Mouse (Mus musculus) thymus, postnatal 10 days (tissue): Measurements from ENCODE around the gene Epn2.

ENCODE experiments used
- DNase-seq, 2 experiments: peaks; one replicate each; pipeline ENCODE4 v3.0.0; 2021; ENCODE audit warnings: low spot score in 2 of 2

Gene Epn2

DNA sequence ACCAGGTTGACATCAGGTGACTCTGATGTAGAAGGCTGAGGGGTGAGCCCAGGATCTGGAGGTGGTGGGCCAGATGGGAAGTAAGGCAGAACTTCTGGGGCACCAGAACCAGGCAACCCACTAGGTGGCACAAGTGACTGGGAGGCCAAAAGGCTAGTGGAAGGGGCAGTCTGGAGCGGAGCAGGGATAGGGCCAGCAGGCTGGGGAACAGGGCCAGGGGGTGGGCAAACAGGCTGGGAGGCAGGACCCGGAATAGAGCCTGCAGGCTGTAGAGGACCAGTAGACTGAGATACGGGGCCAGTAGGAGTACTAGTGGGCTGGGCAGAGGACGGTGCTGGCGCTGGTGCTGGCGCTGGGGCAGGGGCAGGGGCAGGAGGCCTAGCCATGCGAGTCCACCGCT, 89.6 kb downstream of the Epn2 start:
- no peak for DNase-seq

DNA sequence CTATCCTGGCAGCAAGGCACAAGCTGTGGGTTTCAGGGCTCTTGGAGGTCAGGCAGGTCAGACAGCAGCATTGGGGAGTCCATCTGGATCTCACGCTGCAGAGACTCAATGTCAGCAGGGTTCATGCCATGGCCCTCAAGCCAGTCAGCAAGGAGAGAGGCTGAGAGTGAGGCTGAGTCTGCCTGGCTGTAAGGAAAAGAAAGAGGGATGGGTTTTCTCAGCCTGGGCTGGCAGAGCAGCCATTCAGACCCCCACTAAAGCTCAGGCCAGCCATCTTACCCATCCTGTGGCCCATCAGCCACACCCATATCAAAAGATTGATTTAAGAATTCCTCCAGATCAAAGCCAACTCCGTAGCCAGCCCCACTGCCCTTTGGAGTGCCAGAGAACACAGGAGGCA, 90.4 kb downstream of the Epn2 start:
- no peak for DNase-seq

- no peak for DNase-seq
These were observed 91.6 kb downstream of the Epn2 start for GRCm38 (mm10) chr11:61487936-61488335.

GRCm38 (mm10) chr11:61487401-61487800, 92.1 kb downstream of the Epn2 start:
- DNase-seq: no peak

DNA sequence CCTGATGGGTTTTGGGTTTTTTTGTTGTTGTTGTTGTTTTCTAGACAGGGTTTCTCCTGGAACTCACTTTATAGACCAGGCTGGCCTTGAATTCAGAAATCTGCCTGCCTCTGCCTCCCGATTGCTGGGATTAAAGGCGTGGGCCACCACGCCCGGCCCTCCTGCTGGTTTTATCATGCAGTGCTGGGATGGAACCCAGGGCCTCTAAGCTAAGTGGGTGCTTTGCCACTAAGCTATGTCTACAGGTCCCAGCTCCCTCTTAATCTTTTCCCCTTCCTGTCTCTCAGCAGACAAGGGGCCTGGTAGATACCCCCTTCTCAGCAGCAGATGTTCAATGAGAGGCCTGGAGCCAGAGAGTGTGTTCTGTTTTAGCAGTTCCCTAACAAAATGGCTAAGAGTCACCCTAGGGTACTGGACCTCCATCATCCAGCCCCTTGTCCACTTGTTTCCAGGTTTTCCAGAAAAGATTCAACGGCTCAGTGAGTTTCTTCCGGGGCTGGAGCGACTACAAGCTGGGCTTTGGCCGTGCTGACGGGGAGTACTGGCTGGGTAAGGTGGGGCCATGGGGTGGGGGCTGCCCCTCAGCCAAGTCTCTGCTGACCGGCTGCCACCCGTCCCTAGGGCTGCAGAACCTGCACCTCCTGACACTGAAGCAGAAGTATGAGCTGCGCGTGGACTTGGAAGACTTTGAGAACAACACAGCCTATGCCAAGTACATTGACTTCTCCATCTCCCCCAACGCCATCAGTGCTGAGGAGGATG, 92.8 kb downstream of the Epn2 start:
- DNase-seq: no peak

DNA sequence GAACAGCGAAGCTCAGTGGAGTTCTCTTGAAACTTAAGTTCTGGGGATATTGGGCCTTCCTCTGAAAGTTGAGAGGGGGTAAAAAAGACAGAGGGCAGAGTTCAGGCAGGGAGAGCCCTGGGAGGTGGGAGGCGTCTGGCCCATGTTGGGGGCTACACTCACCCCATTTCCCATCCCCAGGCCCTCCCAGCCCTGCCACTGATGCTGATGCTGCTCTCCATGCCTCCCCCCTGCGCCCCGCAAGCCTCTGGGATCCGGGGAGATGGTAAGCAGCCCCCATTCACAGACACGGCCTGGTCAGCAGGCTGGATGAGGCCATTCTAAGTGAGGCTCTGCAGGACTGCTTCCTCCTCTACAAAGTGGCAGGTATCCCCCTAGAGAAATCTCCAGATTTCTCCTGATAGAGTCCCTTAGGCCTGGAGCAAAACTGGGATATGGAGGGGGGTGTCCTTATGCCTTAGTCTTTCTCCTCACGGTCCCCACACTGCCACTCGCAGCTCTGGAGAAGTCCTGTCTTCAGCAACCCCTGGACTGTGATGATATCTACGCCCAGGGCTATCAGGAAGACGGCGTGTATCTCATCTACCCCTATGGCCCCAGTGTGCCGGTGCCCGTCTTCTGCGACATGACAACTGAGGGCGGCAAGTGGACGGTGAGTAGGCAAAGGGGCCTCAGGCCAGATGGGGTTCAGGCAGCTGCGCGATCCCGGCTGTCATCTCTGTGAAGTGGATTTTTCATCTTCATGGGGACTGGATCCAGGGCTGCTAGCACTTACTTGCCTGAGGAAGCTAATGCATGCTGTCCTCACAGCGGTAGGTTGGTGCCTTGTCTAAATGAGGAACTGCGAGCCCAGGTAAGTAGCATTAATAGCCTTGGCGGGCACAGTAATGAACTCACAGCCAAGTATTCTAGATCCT, 93.7 kb downstream of the Epn2 start:
- no peak for DNase-seq

DNA sequence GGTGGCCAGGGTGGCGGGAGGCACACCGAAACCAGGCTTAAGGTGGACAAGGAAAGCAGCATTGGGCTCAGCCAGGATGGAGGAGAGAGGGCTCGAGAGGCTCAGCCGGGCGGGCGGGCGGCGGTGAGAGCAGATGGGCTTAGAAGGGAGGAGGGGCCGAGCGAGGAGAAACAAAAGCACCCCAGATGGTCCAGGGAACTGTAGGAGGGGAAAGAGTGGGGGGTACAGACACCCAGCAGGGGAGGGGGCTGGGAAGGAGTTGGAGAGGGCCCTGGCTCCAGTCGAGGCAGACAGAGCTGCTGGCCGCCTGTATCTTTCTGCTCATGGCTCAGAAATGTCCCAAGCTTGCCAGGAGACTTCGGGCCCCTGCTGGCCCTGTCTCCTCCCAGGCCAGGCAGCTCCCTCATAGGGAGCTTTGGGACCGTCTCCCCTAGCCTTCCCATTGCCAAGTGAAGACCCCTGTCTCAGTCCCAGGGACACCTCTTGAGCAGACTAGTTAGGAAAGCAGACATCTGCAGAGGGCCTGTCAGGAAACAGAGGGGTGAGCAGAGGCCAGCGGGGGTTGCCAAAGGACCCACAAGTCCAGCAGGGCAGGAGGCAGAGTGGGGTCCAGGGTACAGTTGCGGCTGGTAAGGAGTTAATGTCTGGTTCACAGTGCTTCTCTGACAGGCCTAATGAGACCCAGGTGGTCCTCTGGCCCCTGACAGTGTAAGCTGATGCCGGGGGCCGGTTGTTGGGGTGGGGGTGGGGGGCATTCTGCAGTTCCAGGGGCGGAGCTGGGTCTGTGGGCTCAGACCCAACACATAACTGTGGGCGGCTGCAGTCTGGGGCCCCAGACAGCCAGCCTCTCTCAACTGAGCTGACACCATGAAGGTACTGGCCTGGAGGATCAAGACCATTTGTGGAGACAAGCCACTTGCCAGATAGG, 94.6 kb downstream of the Epn2 start, which contains the start of gene Mfap4:
Gene Mfap4 (plus strand): TSS at position 819 of the 928 bp plus-strand sequence.
- DNase-seq: no peak

- DNase-seq: no peak
These were observed 95.3 kb downstream of the Epn2 start for GRCm38 (mm10) chr11:61484256-61484612.

DNA sequence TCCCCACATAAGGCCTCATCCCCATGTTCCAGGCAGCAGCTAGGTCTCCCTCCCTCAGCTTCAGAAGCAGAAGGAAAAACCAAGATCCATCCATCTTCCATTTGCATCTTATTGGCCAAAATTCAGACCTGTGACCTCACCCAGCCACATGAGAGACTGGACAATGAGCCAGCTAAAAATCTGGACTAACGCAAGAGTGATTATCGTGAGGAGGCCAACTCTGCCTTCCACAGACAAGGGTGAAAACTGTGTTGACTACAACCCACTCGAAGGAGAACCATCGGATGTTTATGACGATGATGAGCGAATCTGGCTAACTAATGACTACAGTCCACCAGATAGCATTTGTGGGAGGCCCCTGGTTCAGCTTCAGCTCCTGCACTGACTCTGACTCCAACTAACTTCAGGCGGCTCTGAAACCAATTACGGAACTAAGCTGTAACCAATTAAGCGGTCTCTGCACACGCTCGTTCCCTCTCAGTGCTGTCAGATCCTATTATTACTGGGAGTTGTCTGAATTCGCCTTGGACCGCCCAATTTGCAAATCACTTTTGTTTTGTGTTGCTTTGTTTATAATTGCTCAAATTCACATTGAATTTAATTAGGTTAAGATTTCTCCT, 96.2 kb downstream of the Epn2 start:
- DNase-seq: no peak

DNA sequence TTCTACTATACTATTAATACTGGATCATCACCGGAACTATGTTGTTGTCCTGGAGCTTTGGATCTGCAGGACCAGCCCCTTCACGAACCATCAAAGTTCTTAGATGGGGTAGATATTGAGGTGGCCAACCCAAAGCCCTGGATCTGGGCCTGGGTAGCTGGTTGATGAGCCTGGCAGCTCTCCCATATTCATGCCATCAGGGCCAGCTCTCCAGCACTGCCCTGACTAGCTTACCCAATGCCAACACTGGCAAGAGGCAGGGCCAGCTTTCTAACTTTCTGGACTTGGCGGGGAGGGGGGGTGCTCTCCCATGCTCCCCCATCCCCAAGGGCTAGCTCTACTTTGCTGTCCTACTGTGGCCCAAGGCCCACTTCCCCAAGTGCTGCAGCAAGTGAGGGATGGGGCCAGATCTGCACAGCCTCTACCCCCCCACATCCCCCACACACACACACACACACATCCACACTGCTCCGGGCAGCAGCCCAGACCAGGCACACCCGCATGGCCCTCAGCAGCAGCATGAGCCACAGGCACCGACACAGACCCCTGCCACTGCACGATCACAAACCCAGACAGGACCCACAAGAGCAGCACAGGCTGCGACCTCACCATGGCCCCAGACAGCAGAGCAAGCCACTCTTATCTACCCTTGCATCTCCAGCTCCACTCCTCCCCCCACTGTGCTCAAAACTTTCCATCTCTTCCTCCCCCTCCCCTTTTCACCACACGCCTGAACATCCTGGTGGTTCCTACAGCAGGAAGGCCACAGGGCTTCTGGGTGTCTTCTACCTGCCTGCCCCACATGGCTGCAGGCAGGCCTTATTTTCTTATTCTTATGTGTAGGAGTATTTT, 98.0 kb downstream of the Epn2 start:
- DNase-seq: peak; percentile 40 to 47

GRCm38 (mm10) chr11:61478788-61479187, 100.7 kb downstream of the Epn2 start:
- no peak for DNase-seq

DNA sequence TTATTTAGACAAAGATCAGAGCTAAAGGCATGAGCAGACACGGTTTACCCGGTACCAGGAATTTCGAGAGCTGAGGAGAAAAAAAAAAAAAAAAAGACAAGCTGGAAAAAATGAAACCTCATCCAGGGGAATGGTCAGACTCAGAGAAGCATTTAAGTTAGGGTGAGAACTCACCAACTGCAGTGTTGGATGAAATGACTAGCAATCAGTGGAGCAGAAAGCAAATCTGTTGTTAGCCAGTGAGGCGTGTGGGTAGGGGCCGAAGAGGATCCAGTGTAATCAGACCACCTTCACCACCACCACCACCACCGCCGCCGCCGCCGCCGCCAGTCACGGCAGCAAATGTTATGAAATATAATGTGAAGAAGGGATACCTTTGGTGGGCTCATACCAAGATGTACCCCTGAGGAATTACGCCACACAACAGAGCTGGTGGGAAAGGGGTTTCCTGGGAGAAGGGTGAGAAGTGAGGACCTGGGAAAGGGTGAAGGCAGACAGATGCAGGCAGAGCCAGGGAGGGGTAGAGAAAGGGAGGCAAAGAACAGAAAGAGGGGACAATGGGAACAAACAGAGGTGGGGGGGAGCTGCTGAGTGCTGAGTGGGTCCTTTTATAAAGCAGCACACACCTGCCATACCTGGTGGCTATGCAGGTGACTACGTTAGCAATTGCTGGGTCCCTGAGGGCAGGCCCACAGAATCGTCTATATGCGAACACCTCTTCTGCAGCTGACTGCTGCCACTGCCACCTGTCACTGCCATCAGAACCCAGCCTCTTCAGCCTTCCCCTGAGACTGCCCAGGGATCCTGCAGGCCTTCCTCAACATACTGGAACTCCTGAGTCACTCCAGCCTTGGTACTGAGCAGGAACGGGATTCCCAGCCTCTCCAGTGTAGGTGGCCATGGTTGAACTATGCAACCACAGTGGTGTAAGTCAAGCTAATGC, 101.7 kb downstream of the Epn2 start:
- DNase-seq: no peak

- DNase-seq: no peak
These were observed 102.6 kb downstream of the Epn2 start for GRCm38 (mm10) chr11:61476786-61477382.

DNA sequence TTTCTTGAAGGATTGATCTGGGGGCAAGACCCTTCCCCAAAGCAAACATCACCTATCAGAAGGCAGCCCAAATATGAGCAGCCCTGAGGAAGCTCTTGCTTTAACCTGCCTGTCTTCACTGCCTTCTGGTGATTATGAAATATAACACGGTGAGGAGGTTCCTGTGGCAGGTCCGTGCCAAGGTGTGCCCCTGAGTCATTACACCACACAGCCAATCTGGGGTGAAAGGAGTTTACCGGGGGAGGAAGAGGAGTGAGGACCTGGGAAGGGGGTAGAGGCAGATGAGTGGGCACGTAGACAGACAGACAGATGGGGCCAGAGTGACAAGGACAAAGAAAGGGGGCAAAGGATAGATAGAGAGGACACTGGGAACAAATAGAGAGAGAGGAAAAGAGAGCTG, 105.9 kb downstream of the Epn2 start:
- no peak for DNase-seq

DNA sequence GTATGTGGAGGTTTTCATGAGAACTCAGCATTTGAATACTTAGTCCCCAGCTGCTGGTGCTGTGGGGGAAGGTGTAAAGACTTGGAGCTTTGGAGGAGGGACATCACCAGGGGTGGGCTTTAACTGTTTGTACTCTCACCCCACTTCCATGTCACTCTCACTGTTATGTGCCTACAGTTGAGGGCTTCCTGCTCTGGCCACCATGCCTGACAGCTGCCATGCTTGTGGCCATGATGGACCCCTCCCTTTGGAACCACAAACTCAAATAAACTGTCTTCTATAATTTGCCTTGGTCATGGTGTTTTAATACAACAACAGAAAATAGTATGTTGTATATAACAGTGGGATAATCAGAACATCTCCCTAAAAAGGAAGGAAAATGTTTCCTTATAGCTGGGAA, 108.6 kb downstream of the Epn2 start:
- DNase-seq: no peak

DNA sequence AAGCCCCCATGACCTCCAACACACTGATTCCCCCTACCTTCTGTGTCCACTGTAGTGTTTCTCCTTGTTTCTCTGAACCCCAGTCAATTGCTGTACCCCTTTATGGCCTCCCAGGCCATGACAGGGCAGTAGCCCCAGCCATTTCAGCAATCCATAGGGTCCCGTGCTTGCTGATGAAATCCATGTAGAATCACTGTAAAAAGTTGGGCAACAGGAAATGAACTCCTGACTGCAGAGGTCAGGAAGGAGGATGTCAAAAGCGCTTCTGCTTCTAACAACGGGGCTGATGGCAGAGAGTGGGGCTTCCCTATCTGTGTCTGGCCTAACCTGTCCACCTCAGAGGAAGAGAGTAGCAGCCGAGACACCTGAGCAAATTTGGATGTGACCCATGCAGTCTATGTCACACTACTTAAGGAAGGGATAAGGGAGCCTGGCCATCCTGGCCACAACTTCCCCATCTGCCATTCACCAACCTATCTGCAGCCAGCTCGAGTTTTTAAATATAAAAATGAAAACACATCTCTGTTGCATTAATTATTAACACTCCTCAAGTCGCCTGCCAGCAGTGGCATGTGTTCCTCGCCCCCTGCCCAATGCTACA, 110.1 kb downstream of the Epn2 start:
- DNase-seq: no peak

DNA sequence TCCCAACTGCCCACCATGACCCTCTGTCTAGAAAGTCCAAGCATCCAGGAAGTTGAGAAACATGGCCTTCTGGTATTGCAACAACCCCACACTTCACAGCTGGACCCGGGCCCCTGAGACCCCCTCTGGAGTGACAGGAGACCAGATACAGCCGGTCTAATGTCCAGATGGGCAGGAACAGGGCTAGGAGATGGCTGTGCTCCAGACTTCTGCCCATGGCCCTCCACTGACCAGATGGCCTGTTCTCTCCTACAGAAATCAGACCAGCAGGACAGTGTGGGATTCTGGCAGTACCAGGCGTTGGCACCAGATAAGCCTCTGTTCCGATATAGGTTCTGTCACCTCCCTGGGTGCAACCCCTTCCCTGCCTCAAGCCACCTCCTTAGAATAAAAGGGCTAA, 111.0 kb downstream of the Epn2 start:
- no peak for DNase-seq
